Mouse (Mus musculus): ENCODE data around the gene Gfpt1.
A peak's percentile ranks its signal among the peaks of the same experiment; 100 is the strongest.

Gene Gfpt1

DNA sequence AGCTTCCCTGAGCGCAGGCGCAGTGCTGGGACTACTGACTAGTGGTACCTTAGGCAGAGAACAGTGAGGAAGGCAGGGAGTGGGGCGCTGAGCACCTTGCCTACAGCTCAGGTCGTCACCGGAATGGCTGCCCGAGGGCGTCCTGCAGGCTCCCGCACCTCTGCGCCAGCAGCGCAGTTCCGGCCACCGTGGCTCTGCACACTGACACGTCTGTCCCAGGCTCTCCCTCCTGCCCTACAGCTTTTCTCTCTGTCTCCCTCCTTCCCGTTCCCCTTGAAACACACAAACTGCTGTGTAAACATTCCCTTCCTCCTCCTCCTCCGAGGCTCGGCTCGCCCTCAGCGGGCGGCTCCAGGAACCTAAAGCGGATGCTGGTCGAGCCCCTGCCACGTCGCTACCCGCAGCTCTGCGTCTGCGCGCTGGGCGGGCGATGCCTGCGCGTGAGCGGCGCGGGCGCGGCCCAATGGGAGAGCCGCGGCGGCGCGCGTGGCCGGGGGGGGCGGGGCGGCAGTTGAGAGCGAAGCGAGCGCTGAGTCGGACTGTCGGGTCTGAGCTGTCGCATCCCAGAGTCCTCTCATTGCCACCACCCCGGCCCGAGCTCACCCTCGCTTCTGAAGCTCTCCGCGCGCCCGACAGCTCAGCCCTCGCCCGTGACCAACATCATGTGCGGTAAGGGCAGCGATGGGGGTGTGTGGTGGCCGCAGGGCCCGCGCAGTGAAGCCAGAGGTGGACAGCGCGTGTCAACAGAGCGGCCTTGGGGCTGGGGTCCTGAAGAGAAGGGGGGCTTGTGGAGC is at the start of gene Gfpt1:
Gene Gfpt1 (plus strand): TSS at position 510 of the 794 bp plus-strand sequence.
- DNase-seq (ENCODE audit: low read depth, low spot score): peak; percentile 94
- Histone ChIP-seq H3K36me3 (ENCODE audit: control insufficient read depth, insufficient read depth, low read length, poor library complexity, severe bottlenecking) (no peaks in the 10 kb centered on the region), H3K27me3 (ENCODE audit: control insufficient read depth, insufficient read depth, low read length, poor library complexity, severe bottlenecking) (no peaks in the 10 kb centered on the region)

DNA sequence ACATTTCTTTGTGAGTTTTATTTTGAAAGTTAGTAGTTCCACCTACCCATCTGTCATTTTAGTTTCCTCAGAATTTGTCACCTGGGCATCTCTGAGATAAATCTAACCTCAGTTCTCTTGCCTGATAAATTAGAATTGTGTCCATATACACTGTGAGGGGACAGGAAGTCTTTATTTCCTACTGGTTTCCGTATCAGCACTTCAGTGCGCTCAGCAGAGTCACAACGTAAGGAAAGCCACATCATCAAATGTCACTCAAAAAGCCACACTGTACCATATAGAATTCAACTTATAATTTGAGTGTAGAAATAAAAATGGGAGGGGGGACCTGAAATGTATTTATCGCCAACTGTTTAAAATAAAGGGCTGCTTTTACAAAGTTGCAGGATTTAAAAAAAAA is 48.4 kb upstream of the Gfpt1 start:
- H3K27me3 ChIP-seq (ENCODE audit: control insufficient read depth, insufficient read depth, low read length, poor library complexity, severe bottlenecking): no peaks in the 10 kb centered on the region
- DNase-seq (ENCODE audit: low read depth, low spot score): no peak
- no peaks in the 10 kb centered on the region; the same call in 1 of the 2 replicates for H3K36me3 ChIP-seq (ENCODE audit: control insufficient read depth, insufficient read depth, low read length, poor library complexity, severe bottlenecking)

DNA sequence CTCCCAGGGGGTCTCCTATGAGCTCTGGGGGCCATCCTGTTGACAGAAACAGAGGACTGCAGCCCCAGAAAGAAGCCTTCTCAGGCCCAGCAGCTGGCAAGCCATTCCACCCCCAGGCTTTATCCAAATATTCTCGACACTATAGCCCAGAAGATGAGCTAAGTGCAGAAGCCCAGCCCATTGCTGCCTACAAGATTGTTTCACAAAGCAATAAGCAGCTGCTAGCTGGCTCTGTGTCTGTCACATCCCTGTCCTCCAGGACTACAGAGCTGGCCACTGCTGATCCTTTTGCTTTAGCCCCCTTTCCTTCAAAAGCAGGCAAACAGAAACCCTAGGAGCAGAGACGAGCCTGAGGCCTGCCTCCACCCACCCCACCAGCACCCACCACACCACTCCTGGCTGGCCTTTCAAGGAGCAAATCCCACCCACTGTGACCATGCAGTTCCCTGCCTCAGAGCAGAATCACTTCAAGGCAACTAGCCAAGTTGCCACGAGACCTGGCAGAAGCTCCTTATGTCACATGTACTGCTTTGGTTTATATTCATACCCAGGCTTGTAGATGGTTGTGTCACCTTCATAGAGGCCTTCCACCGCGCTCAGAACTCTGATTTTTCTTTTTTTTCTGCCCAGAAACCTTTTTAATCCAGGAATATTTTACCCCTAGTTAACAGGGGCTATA is 45.9 kb upstream of the Gfpt1 start:
- no peaks in the 10 kb centered on the region for H3K27me3 ChIP-seq (ENCODE audit: control insufficient read depth, insufficient read depth, low read length, poor library complexity, severe bottlenecking)
- H3K36me3 ChIP-seq (ENCODE audit: control insufficient read depth, insufficient read depth, low read length, poor library complexity, severe bottlenecking): no peaks in the 10 kb centered on the region; the same call in 1 of the 2 replicates
- DNase-seq (ENCODE audit: low read depth, low spot score): no peak

DNA sequence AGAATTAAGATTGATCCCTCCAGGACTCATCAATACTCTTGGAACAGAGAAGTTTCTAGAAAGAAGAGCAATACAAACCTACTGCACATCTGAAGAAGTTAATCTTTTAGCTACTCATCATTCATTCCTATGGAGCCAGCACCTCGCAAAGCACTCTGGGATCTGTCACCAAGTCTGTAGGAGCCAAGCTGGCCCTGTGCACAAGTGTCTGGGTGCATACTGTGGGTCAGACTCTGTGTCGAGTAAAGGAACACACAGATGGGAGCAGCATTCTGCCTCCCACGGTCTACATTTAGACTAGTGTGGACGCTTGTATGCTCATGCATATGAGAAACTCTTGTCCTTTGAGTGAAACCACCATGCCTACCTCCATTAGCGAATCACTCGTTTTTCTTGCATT is 45.3 kb upstream of the Gfpt1 start:
- Histone ChIP-seq H3K36me3 (ENCODE audit: control insufficient read depth, insufficient read depth, low read length, poor library complexity, severe bottlenecking) (no peaks in the 10 kb centered on the region; the same call in 1 of the 2 replicates), H3K27me3 (ENCODE audit: control insufficient read depth, insufficient read depth, low read length, poor library complexity, severe bottlenecking) (no peaks in the 10 kb centered on the region)
- no peak for DNase-seq (ENCODE audit: low read depth, low spot score)

DNA sequence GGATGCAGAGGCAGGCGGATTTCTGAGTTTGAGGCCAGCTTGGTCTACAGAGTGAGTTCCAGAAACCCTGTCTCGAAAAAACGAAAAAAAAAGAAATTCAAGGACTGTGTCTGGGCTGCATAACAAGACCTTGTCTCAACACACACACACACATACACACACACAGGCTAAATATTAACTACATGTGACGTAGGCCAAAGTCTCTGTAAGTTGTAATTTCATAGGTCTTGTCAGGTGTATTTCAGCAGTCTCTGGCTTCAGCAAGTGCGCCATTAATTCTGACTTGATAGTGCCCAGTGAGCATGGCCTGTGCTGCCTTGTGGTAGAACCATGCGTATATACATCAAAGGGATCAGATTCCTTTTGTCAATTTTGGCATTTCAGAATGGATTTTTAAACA is 40.7 kb upstream of the Gfpt1 start:
- Histone ChIP-seq H3K27me3 (ENCODE audit: control insufficient read depth, insufficient read depth, low read length, poor library complexity, severe bottlenecking) (no peaks in the 10 kb centered on the region), H3K36me3 (ENCODE audit: control insufficient read depth, insufficient read depth, low read length, poor library complexity, severe bottlenecking) (no peaks in the 10 kb centered on the region)
- DNase-seq (ENCODE audit: low read depth, low spot score): no peak

DNA sequence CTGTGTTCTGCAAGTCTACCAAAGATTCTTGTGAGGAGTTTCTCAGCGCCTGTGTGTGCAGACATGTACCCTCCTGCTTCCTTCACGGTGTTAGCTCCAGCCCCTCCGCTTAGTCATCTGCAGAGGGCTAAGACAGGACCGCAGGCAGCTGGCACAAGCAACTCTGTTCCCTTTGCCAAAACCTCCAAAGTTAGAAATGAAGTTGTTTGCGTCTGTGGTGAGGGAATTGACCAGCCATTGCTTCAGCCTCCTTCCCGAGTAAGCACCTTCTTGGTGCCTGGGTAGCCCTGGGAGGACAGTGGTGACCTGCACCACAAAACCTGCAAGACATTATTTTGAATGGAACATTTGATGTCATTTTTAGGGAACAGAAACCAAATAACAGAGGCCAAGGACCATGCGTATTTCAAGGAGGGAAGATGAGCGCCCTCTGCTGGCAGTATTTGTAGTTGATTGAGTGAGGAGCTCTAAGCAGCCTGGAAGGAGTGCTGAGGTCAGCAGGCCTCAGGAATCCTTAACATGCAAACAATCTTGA is 40.1 kb upstream of the Gfpt1 start:
- peak; percentile 96 for DNase-seq (ENCODE audit: low read depth, low spot score)
- no peaks in the 10 kb centered on the region for H3K36me3 ChIP-seq (ENCODE audit: control insufficient read depth, insufficient read depth, low read length, poor library complexity, severe bottlenecking)
- H3K27me3 ChIP-seq (ENCODE audit: control insufficient read depth, insufficient read depth, low read length, poor library complexity, severe bottlenecking): no peaks in the 10 kb centered on the region

DNA sequence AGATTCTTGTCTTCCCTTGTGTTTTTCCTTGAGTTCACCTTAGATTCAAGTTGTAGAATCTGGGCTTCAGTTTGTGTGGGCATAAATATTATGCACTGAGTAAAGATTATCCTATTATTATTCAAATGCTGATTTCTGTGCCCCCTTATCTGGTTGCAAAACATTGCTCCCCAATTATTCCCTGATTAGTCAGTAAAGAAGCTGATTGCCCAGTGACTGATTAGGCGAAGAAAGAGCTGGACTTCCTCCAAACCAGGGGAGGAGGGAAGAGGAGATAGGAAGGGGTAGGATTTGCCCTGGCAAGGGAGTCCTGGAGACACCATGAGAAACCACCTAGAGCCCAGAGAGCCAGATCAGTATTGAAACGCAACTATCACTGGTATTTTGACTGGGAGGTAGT is 38.5 kb upstream of the Gfpt1 start:
- no peak for DNase-seq (ENCODE audit: low read depth, low spot score)
- H3K36me3 ChIP-seq (ENCODE audit: control insufficient read depth, insufficient read depth, low read length, poor library complexity, severe bottlenecking): no peaks in the 10 kb centered on the region
- H3K27me3 ChIP-seq (ENCODE audit: control insufficient read depth, insufficient read depth, low read length, poor library complexity, severe bottlenecking): no peaks in the 10 kb centered on the region

DNA sequence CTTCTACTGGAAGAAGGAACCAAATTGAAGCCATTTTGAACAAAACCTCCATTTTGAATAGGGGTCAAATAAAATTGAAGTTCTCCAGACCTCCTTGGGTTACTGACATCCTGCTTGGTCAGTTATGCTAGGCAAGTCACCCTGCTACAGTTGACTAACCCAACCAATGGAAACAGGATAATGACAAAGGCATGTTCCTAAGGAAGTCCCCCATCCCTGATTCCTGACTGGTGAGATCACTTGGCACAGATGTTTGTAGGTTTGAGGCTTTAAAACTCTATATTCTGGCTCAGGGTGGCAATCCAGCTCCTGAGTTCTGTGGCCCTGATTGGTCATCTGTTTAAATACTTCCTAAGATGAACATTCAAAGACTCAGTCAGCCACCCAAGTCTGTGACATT is 37.1 kb upstream of the Gfpt1 start:
- H3K27me3 ChIP-seq (ENCODE audit: control insufficient read depth, insufficient read depth, low read length, poor library complexity, severe bottlenecking): no peaks in the 10 kb centered on the region
- no peaks in the 10 kb centered on the region for H3K36me3 ChIP-seq (ENCODE audit: control insufficient read depth, insufficient read depth, low read length, poor library complexity, severe bottlenecking)
- no peak for DNase-seq (ENCODE audit: low read depth, low spot score)

DNA sequence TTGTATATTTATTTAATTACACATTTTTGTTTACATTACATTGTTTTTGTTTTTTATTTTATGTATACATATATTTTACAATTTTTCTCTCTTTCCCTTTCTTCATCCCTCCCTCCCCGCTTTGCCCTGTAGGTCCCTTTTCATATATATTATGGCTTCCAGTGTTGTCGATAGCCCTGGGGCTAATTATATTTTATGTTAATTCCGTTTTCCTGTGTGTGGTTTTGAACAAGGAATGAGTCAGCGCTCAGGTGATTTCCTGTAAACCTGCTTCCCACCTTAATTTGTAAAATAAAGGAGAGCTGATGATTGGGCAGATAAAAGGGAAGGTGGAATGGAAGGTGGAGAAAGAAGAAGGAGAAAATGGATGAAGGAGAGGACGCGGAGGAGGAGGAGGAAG is 33.8 kb upstream of the Gfpt1 start, which contains the start of gene Nfu1:
Gene Nfu1 (plus strand): TSS at position 350 of the 400 bp plus-strand sequence.
- Histone ChIP-seq H3K27me3 (ENCODE audit: control insufficient read depth, insufficient read depth, low read length, poor library complexity, severe bottlenecking) (no peaks in the 10 kb centered on the region), H3K36me3 (ENCODE audit: control insufficient read depth, insufficient read depth, low read length, poor library complexity, severe bottlenecking) (peaks cover 5% of the 10 kb centered on the region)
- DNase-seq (ENCODE audit: low read depth, low spot score): no peak

DNA sequence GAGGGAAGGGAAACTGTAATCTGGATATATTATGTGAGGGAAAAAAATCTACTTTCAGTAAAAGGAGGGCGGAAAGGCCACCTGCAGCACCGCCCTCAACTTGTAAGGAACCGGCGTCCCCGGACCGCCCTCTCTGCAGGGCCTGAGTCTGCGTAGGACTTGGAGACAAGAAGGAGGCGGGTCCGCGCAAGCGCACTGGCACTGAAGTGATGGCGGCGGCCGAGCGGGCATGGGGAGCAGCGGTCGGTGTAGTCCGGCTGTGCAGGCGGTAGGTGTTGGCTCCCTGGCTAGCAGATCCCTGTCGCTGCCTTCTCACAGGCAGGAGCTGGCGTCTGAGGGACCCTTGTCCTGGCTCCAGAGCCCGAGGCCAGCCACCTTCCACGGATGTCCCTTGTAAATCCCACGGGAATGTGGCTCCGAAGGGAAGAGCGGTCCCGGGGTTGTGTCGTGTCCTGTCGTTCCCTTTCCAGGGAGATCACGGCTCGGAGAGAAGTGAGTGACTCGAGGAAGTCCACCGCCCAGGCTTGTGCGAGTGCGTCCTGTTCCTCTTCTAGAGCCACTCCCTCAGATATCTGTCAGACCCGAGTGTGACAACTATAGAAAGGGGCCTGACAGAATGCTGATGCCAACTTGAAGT is 32.8 kb upstream of the Gfpt1 start:
- peak; percentile 96 for DNase-seq (ENCODE audit: low read depth, low spot score)
- Histone ChIP-seq H3K36me3 (ENCODE audit: control insufficient read depth, insufficient read depth, low read length, poor library complexity, severe bottlenecking) (peaks cover 10% of the 10 kb centered on the region), H3K27me3 (ENCODE audit: control insufficient read depth, insufficient read depth, low read length, poor library complexity, severe bottlenecking) (no peaks in the 10 kb centered on the region)

DNA sequence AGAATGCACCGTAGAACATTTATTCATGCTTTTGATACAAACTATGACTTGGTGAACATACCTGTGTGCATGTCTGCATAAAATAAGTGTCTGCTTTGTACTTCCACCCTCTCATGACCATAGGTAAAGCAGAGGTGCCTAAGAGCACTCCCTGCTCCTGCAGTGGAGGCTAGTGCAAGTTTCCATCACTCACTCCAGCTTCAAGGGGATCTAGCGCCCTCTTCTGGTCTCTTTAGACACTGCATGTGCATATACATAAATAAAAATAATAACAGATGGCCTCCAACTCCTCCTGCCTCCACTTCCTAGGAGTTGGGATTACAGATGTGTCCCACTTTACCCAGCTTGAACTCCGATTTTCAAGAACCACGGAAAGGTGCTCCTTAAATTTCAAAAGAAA is 25.7 kb upstream of the Gfpt1 start:
- DNase-seq (ENCODE audit: low read depth, low spot score): peak; percentile 79
- peaks cover 41% of the 10 kb centered on the region for H3K36me3 ChIP-seq (ENCODE audit: control insufficient read depth, insufficient read depth, low read length, poor library complexity, severe bottlenecking)
- H3K27me3 ChIP-seq (ENCODE audit: control insufficient read depth, insufficient read depth, low read length, poor library complexity, severe bottlenecking): no peaks in the 10 kb centered on the region

DNA sequence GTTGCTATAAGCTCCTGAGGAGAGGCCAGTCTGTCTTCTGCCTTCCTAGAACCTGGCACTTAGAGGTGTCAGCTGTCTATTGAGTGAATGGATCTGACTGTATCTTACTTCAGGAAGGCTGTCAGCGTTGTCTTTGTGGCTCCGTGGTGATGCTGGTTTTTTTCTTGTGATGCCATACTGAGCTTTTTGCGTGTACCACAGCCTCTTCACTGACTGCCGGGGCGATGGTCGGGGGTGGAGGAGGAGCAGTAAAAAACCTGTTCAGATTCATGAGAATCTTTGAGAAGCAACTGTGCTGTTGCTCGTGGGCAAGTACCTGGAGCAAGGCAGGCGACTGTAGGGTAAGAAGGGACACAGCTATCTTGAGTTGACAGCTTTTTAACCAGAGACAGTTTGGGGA is 23.8 kb upstream of the Gfpt1 start:
- Histone ChIP-seq H3K27me3 (ENCODE audit: control insufficient read depth, insufficient read depth, low read length, poor library complexity, severe bottlenecking) (no peaks in the 10 kb centered on the region), H3K36me3 (ENCODE audit: control insufficient read depth, insufficient read depth, low read length, poor library complexity, severe bottlenecking) (peaks cover 46% of the 10 kb centered on the region)
- no peak for DNase-seq (ENCODE audit: low read depth, low spot score)

DNA sequence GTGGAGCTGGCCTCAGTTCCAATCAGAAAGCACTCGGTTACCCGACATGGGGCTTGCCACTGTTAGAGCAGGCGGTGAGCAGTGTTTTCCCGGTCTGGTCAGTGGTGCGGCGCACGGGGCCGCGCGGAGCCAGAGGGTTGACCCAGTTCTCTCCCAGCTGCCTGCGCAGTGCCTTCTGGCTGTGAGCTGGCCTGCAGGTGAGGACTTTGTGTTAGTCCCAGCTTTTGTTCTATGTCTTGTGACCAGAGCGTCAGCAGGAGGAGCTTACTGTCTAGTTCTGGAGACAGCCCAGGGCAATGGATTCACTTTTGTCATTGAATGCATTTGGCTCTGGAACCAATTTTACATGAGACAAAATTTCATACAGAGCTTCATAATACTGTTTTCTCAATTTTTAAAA is 20.9 kb upstream of the Gfpt1 start:
- Histone ChIP-seq H3K27me3 (ENCODE audit: control insufficient read depth, insufficient read depth, low read length, poor library complexity, severe bottlenecking) (no peaks in the 10 kb centered on the region), H3K36me3 (ENCODE audit: control insufficient read depth, insufficient read depth, low read length, poor library complexity, severe bottlenecking) (peaks cover 44% of the 10 kb centered on the region)
- DNase-seq (ENCODE audit: low read depth, low spot score): no peak

DNA sequence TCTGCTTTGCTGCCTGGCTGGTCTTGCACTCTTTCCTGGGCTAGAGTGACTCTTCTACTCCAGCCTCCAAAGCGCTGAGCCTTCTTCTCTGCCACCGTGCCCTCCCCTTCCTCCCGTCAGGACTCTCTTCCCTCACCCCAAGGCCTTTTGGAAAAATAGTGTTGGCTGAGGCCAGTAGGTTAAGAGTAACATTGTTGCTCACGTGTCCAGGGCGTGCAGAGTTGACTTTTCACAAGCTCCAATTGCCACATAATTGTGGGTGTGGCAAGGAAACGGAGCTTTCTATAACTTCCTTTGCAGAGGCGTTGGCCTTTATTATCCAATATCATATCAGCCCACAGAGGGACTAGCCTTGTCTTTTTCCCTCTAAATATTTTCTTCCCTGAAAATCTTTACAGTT is 15.7 kb upstream of the Gfpt1 start:
- no peaks in the 10 kb centered on the region for H3K27me3 ChIP-seq (ENCODE audit: control insufficient read depth, insufficient read depth, low read length, poor library complexity, severe bottlenecking)
- peaks cover 23% of the 10 kb centered on the region; the same call in 1 of the 2 replicates for H3K36me3 ChIP-seq (ENCODE audit: control insufficient read depth, insufficient read depth, low read length, poor library complexity, severe bottlenecking)
- DNase-seq (ENCODE audit: low read depth, low spot score): no peak

DNA sequence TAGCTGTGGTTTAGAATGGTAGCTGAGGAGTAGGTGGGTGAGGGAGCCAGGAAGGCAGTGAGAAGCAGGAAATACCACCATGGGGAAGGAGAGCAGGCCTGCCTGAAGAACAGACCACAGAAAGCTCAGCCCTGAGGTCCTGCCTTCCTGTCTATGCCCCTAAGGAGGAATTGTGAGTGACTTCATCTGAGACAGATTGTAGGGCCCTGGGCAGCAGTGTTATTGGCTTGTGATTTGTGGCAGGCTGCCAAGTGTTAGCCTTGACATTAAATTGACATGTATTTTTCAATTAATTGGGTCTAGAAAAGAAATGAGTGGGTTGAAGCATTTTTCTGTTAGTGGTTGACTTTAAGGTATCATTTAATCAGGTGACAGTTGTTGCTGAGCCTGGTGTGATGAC is 13.8 kb upstream of the Gfpt1 start:
- H3K27me3 ChIP-seq (ENCODE audit: control insufficient read depth, insufficient read depth, low read length, poor library complexity, severe bottlenecking): no peaks in the 10 kb centered on the region
- H3K36me3 ChIP-seq (ENCODE audit: control insufficient read depth, insufficient read depth, low read length, poor library complexity, severe bottlenecking): peaks cover 13% of the 10 kb centered on the region; the same call in 1 of the 2 replicates
- DNase-seq (ENCODE audit: low read depth, low spot score): no peak
